Mouse (Mus musculus) heart, embryonic 12.5 days (tissue): ENCODE measurements around the gene Nhsl2. TPM values are rescaled to one million over a fixed set of nuclear protein-coding genes. Genes with fewer than 3 reads are reported as not detected.
"Not testable (repeated sequence)": the region's sequence is repeated elsewhere in the genome, so short reads cannot be mapped to it uniquely, and the experiment has no call there.

Experiments
- ATAC-seq: fragments of 200-750 bp; cut with Nextera tagmentation; 2 replicates; pipeline ENCODE4 v1.8.0; 2017; ENCODE audit warnings: moderate TSS enrichment, moderate library complexity; ENCODE audit not compliant: insufficient number of reproducible peaks, low FRiP score
- H3K27ac ChIP-seq: fragments of 300-500 bp; sonication (generic); 2 replicates; pipeline ENCODE4 v1.5.1; 2016; ENCODE audit warnings: mild to moderate bottlenecking, moderate library complexity; ENCODE audit not compliant: poor library complexity, severe bottlenecking
- H3K27me3 ChIP-seq: fragments of 300-500 bp; sonication (generic); replicated peaks from 2 replicates; pipeline ENCODE4 v1.6.1; 2016; ENCODE audit warnings: mild to moderate bottlenecking, moderate library complexity
- H3K36me3 ChIP-seq: fragments of 300-500 bp; sonication (generic); 2 replicates; pipeline ENCODE4 v1.6.1; 2016; ENCODE audit warnings: mild to moderate bottlenecking, moderate library complexity
- H3K4me1 ChIP-seq: fragments of 300-500 bp; sonication (generic); replicated peaks from 2 replicates; pipeline ENCODE4 v1.6.1; 2016; ENCODE audit warnings: mild to moderate bottlenecking
- H3K4me2 ChIP-seq: fragments of 300-500 bp; sonication (generic); 2 replicates; pipeline ENCODE4 v1.6.1; 2016; ENCODE audit warnings: mild to moderate bottlenecking, moderate library complexity
- H3K4me3 ChIP-seq: fragments of 300-500 bp; sonication (generic); 2 replicates; pipeline ENCODE4 v1.5.1; 2016; ENCODE audit warnings: mild to moderate bottlenecking
- H3K9ac ChIP-seq: fragments of 300-500 bp; sonication (generic); 2 replicates; pipeline ENCODE4 v1.6.1; 2016; ENCODE audit warnings: mild to moderate bottlenecking, moderate library complexity
- H3K9me3 ChIP-seq: fragments of 300-500 bp; sonication (generic); replicated peaks from 2 replicates; pipeline ENCODE4 v1.6.1; 2016; ENCODE audit warnings: mild to moderate bottlenecking, moderate library complexity
- WGBS: fragments of 180-500 bp; shearing (Covaris S2); methylation state at CpG from one replicate; pipeline ENCODE4 v1.1.7; 2016; 5-methylcytosine and 5-hydroxymethylcytosine counted together
- polyA plus RNA-seq: library from polyadenylated mRNA; unstranded; fragments of >200 nt; fragmentation: Nextera tagmentation; extraction: Ambion mirVana; gene quantifications from 2 replicates; pipeline ENCODE4 v1.2.1, GENCODE M21; 2016

The Nhsl2 gene
- polyA plus RNA-seq = 23.6 and 25.5 TPM in 2 replicates

DNA sequence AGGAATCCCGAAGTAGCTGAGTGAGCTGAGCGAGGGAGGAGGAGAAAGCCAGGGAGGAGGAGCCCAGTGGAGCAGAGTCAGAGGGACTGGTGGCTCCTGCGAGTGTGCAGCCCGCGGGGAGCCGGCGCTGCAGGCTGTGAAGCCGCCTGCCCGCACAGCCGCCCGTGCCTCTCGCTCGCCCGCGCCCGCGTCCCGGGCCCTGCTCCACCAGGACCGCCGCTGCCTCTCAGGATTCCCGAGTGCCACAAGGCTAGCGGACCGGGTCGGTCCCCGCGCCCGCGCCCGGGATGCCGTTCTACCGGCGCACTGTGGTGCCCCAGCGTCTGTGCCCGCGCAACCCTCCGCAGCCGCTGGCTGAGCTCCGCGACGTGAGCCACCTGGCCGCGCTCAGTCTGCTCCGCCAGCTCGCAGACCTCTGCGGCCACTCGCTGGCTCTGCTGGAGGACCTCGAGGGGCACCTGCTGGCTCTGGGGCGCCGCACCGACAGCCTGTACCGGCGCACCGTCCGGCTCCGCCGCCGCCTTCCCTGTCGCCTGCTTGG is at the start of gene Nhsl2:
Nhsl2 (plus strand) TSS at position 105 of the 541 bp plus-strand sequence.
- WGBS = 7% methylated on average over 38 of the region's 58 CpGs
- H3K4me2 ChIP-seq = peak within 1 kb of the TSS; percentile 71
- H3K9ac ChIP-seq = peak within 1 kb of the TSS; percentile 92
- peaks cover 38% of the 10 kb centered on the region for H3K27me3 ChIP-seq
- H3K4me3 ChIP-seq = peak within 1 kb of the TSS; percentile 81
- peak; percentile 74 for ATAC-seq
- H3K27ac ChIP-seq = peak within 1 kb of the TSS; percentile 86
- peaks cover 40% of the 10 kb centered on the region for H3K4me1 ChIP-seq
- 0 out of 2 replicates have a peak, but pooled peaks cover 5% of the 10 kb centered on the region for H3K9me3 ChIP-seq
- no peaks in the 10 kb centered on the region for H3K36me3 ChIP-seq

DNA sequence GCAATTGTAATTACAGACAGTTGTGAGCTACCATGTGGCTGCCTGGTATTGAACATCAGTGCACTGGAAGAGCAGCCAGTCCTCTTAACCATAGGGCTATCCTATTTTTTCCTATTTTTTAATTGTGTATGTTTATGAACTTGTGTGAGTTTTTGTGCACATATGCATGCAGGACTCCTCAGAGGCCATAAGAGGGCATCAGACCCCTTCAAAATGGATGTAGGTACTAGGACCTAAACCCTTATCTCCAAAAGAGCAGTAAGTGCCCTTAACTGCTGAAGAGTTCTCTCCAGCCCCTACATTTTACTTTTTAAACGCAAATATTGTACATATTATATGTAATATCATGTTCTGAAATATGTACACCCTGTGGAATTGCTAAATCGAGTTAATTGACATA is 43.7 kb upstream of the Nhsl2 start:
- ATAC-seq = no peak
- H3K4me2 ChIP-seq = no peak overlapping the region
- no peaks in the 10 kb centered on the region for H3K36me3 ChIP-seq
- no peak overlapping the region for H3K4me3 ChIP-seq
- no peak overlapping the region for H3K9ac ChIP-seq
- H3K27ac ChIP-seq = no peak overlapping the region
- 32% methylated on average over 2 of the region's 2 CpGs for WGBS
- H3K4me1 ChIP-seq = no peaks in the 10 kb centered on the region
- H3K9me3 ChIP-seq = no peaks in the 10 kb centered on the region
- peaks cover 3% of the 10 kb centered on the region; the same call in 1 of the 2 replicates for H3K27me3 ChIP-seq

DNA sequence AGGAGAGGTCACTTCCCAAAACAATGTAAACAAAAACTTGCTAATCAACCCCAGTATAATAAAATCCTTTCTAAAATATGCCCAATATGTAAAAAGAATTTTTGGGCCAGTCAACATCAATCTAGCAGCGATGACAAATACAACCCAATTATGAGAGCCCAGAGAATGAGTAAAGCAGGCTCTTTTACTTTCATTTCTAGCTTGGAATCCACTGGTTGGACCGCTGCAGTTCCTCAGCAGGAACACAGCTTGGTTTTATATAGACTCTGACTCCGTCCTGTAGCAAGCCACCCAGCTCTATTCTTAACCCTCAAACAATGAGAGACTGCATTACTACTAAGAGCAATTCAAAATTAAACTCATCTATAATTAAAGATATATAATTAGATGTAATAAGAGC is 37.4 kb upstream of the Nhsl2 start:
- no peak overlapping the region for H3K4me2 ChIP-seq
- no peak overlapping the region for H3K9ac ChIP-seq
- ATAC-seq = no peak
- H3K36me3 ChIP-seq = no peaks in the 10 kb centered on the region
- 40% methylated on average over 3 of the region's 3 CpGs for WGBS
- no peak overlapping the region for H3K4me3 ChIP-seq
- H3K9me3 ChIP-seq = no peaks in the 10 kb centered on the region
- no peaks in the 10 kb centered on the region for H3K27me3 ChIP-seq
- no peak overlapping the region for H3K27ac ChIP-seq
- H3K4me1 ChIP-seq = no peaks in the 10 kb centered on the region

DNA sequence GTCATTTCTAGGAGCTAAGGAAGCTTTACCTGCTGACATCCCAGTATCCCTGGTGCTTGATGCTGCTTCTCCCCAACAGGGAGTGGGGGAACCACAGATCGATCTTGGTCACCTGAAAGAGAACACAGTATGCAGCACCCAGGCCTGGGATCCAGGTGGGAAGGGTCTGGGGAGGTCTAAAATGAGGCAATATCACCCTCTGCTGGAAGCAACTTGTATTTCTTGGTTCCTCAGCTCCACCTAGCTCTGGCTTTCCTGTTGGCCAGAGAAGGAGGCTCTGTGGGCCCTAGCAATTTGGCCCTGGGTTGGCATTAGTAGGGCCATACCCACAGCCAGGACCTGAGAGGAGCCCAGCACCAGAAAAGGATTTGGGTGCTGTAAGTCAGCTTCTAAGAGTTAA is 30.0 kb upstream of the Nhsl2 start:
- peaks cover 25% of the 10 kb centered on the region; the same call in 1 of the 2 replicates for H3K27me3 ChIP-seq
- no peaks in the 10 kb centered on the region for H3K4me1 ChIP-seq
- no peak for ATAC-seq
- H3K27ac ChIP-seq = no peak overlapping the region
- no peak overlapping the region for H3K4me3 ChIP-seq
- H3K4me2 ChIP-seq = no peak overlapping the region
- no peaks in the 10 kb centered on the region for H3K9me3 ChIP-seq
- H3K9ac ChIP-seq = no peak overlapping the region
- H3K36me3 ChIP-seq = no peaks in the 10 kb centered on the region
- WGBS = 35% methylated on average over 1 of the region's 1 CpGs

DNA sequence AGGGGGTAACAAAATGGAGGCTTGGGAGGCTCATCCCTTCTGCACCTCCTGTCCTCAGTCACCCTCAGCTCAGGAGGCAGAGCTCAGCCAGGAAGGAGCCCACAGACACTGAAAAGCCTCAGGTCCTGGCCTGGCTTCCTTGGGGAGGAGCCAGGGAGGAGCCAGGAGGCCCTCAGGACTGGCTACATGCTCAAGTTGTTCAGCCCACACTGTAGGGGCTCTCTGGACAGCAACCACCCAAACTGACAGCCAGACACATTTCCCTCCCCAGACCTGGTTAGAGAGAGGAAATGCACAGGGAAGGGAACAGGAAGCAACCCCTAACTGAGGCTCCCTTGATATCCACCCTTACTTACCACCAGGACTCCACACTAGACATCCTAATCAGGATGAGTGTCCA is 29.2 kb upstream of the Nhsl2 start:
- H3K27ac ChIP-seq, H3K4me2 ChIP-seq, H3K4me1 ChIP-seq, ATAC-seq, H3K9ac ChIP-seq, H3K9me3 ChIP-seq, H3K4me3 ChIP-seq, H3K36me3 ChIP-seq: not testable (repeated sequence)
- H3K27me3 ChIP-seq = peaks cover 25% of the 10 kb centered on the region; the same call in 1 of the 2 replicates

DNA sequence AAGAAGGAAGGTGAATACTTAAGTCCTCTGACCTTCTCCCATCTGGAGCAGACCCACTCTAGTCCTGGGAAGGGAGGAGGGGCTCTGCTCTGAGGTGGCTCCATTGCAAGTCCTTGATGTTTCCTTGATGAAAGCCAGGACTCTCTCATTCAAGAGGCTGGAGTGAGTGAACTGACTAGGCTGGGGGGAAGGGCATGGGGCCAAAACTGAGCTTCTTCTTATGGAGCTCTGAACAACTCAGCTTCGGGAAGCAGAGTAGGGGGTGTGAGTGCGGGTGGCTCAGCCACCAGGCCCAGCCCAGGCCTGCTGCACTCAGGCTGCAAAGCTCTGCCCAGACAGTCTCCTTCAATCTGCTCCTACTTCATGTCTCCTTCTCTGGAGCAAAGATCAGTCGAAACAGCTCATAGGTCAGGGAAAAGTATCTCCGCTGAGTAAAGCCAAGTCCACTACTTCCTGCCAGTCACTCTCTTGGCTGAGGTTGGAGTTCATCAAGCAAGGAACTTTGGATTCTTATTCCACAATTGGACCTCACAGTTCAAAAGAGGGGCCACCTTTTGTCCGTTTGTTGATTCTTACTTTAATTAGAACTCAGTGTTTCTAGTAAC is 1.9 kb upstream of the Nhsl2 start:
- H3K27ac ChIP-seq = peak overlapping the region; percentile 71
- H3K4me3 ChIP-seq = no peak overlapping the region
- H3K27me3 ChIP-seq = peaks cover 38% of the 10 kb centered on the region
- H3K4me2 ChIP-seq = no peak overlapping the region
- 32% methylated on average over 5 of the region's 5 CpGs for WGBS
- 0 out of 2 replicates have a peak, but pooled peaks cover 5% of the 10 kb centered on the region for H3K9me3 ChIP-seq
- H3K9ac ChIP-seq = no peak overlapping the region
- peak; percentile 79 for ATAC-seq
- H3K4me1 ChIP-seq = peaks cover 34% of the 10 kb centered on the region
- no peaks in the 10 kb centered on the region for H3K36me3 ChIP-seq

DNA sequence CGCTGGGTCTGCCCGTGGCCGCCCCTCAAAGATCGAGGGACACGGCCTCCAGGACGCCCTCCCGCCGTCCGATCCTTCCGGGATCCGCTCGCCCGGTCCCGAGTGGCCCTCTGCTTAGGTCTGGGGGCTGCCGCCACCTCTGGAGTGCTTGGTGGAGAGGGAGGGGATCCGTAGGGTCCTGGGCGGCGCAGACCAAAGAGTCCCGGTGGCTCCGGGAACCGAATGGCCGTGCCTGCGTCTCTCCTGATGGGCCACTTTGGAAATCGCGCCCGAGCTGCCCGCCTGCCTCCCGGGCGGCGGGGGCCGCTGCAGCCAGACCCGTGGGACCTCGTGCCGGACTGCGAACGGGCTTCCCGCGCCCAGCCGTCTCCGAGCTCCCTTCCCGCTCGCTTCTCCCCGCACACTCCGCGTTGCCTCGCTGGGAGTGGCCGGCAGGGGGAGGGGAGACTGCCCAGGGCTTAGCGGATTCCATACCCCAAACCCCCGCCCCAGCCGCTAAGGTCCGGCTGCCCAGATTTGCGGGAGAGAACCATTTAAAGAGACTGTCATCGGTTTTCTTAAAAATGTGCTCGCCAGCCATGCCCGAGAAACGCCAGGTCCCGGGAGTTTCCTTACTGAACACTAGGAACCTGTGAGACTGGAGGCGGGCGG is 841 bp downstream of the Nhsl2 start:
- H3K4me3 ChIP-seq = peak overlapping the region; percentile 81
- H3K27ac ChIP-seq = peak overlapping the region; percentile 86
- ATAC-seq = peak; percentile 48; the same call in 1 of the 2 replicates
- peaks cover 38% of the 10 kb centered on the region for H3K27me3 ChIP-seq
- peaks cover 46% of the 10 kb centered on the region for H3K4me1 ChIP-seq
- 13% methylated on average over 50 of the region's 59 CpGs for WGBS
- H3K4me2 ChIP-seq = peak overlapping the region; percentile 71
- no peaks in the 10 kb centered on the region for H3K36me3 ChIP-seq
- H3K9ac ChIP-seq = peak overlapping the region; percentile 92
- H3K9me3 ChIP-seq = 0 out of 2 replicates have a peak, but pooled peaks cover 5% of the 10 kb centered on the region

DNA sequence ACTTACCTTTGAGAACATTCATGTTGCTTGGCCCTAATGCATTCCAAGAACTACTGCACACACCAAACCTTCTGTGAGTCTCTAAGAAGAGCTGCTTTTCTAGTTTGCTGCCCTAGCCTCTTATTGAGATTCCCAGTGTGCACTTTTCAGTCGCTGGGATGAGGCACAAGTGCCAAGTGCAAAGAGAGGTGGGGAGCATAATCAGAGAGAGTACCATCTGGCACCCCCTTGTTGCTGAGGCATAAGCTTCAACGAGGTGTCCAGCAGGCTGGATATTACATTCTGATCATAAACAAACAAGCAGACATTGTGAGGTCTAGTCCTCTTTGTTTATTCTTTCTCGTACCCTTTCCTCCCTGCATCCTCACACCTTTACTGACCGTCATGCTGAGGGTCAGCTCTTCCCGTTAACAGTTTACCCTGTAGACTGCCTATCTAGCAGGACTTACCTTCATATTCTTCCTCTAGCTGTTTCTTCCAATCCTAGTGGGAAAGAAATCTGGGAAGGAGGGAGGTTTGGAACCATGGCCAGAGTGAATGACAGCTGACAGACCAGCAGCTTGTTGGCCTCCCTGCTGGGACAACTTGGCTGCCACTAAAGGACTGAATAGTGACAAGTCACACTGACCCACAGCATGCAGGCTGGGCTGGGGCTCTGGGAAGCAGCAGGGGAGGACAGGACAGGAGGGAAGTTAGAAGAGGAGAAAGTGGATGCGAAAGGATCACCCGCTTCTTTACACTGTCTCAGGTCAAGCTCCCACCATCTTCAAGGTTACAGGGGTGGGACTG is 2.6 kb downstream of the Nhsl2 start:
- H3K27me3 ChIP-seq = peaks cover 38% of the 10 kb centered on the region
- 0 out of 2 replicates have a peak, but pooled peaks cover 5% of the 10 kb centered on the region for H3K9me3 ChIP-seq
- H3K36me3 ChIP-seq = no peaks in the 10 kb centered on the region
- H3K4me2 ChIP-seq = no peak overlapping the region; the same call in 1 of the 2 replicates
- no peak overlapping the region for H3K4me3 ChIP-seq
- no peak for ATAC-seq
- 54% methylated on average over 7 of the region's 7 CpGs for WGBS
- H3K27ac ChIP-seq = no peak overlapping the region
- H3K9ac ChIP-seq = no peak overlapping the region
- H3K4me1 ChIP-seq = peaks cover 39% of the 10 kb centered on the region

DNA sequence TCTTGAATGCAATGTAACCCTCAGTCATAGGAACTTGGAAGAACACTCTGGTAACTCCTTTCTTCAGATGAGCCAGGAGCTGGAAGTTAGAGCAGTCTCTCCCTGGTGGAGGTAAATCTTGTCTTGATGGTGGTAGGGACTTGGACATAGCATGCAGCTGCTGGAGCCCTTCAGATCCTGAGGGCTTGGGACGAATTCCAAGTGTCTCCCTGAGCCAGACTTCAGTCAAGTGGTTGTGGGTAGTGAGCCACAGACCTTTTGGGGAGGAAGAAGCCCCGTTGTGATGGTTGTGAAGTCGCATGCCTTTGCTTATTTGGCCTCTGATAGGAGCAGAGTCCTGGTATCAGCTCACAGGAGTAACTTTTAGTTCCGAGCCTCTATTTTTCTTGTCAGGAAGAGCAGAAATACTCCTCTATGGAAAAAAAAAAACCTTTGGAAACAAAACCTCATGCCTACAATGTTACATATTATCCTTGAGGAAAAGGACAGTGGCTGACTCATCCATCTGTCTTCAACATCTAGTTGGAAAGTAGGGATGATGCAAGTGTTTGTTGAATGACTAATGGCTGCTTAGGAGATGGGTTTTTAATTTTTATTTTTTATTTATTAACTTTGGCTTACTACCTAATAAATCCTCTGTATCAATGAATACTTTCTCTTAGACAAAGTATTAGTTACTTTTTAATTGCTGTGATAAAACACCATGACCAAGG is 14.6 kb downstream of the Nhsl2 start:
- no peak overlapping the region for H3K4me2 ChIP-seq
- no peaks in the 10 kb centered on the region for H3K36me3 ChIP-seq
- no peaks in the 10 kb centered on the region for H3K9me3 ChIP-seq
- H3K27ac ChIP-seq = no peak overlapping the region; the same call in 1 of the 2 replicates
- WGBS = 48% methylated on average over 4 of the region's 4 CpGs
- peaks cover 4% of the 10 kb centered on the region for H3K27me3 ChIP-seq
- no peak overlapping the region for H3K4me3 ChIP-seq
- no peak for ATAC-seq
- H3K9ac ChIP-seq = no peak overlapping the region
- peaks cover 24% of the 10 kb centered on the region for H3K4me1 ChIP-seq

DNA sequence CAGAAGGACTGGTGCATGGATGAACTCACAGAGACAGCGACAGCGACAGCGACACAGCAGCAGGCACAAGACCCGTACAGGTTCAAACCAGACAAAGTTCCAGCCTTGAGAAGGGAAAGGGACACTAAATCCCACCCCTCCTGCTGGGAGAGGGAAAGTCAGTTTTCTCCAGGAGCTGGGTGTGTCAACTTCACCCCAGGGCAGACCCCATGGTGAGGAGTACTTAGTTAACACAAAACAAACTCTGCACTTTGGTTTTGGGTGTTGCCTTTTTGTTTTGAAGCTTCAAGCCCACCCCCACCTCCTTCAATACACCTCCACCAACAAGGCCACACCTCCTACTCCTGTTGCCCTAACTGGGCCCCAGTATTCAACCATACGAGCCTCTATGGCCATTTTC is 15.6 kb downstream of the Nhsl2 start:
- Histone ChIP-seq H3K4me2 (no peak overlapping the region), H3K27ac (no peak overlapping the region), H3K4me1 (peaks cover 24% of the 10 kb centered on the region), H3K36me3 (no peaks in the 10 kb centered on the region), H3K9me3 (no peaks in the 10 kb centered on the region), H3K4me3 (no peak overlapping the region), H3K27me3 (peaks cover 4% of the 10 kb centered on the region), H3K9ac (no peak overlapping the region)
- ATAC-seq = no peak
- WGBS = 49% methylated on average over 5 of the region's 5 CpGs
